Mouse (Mus musculus) bone marrow macrophage, adult 2 months (primary cell): ENCODE measurements around the gene Ldhal6b.

Experiments used
- CTCF ChIP-seq: IDR thresholded peaks from 2 replicates; pipeline ENCODE4 v1.5.1; 2012; ENCODE audit warnings: low read depth, mild to moderate bottlenecking, low read length, moderate library complexity
- POLR2A ChIP-seq: IDR thresholded peaks from 2 replicates; pipeline ENCODE4 v1.6.1; 2012; ENCODE audit warnings: mild to moderate bottlenecking, low read depth, low read length, borderline replicate concordance

DNA sequence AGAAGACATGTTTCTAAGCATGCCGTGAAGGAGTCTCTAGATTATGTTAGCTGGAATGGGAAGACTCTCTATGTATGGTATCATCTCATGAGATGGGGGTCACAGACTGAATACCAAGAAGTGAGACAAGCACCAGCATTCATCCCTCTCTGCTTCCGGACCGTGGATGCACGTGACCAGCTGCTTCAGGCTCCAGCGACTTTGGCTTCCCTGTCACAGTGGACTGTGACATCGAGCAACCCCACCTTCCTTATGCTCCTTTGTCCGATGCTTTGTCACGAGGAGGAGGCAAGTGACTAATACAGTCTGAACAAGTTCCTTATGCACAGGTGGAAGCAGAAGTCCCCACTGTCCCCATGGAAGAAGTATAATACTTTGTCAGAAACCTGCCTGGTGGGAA lies 48.2 kb upstream of the Ldhal6b start:
- TF ChIP-seq CTCF, result no peak
- no peak for TF ChIP-seq POLR2A
